Mouse (Mus musculus) cerebellum, adult 9-11 months (tissue): ENCODE measurements around the gene Stard10.

Source experiments
- DNase-seq: peaks from one replicate; pipeline ENCODE4 v3.0.0; 2022

Stard10 gene

DNA sequence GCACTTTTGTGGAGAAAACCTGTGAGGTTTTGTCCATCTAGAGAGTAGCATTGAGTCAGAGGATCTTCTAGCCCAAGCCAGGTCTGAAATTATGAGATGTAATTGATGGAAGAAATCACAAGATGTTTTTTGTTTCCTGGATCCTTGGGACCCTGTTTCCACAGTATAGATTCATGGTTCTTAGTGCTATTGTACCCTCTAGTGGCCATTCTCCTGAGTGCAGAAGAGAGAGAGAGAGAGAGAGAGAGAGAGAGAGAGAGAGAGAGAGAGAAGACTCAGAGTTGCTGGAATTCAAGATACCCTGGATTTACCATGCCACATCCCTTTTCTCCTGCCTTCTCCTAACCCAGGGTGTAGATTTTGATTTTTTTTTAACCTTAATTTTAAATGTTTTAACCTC is 57.3 kb downstream of the Stard10 start:
- peak; percentile 52 for DNase-seq

GRCm38 (mm10) chr7:101376701-101377340 is 59.9 kb downstream of the Stard10 start:
- DNase-seq = no peak

DNA sequence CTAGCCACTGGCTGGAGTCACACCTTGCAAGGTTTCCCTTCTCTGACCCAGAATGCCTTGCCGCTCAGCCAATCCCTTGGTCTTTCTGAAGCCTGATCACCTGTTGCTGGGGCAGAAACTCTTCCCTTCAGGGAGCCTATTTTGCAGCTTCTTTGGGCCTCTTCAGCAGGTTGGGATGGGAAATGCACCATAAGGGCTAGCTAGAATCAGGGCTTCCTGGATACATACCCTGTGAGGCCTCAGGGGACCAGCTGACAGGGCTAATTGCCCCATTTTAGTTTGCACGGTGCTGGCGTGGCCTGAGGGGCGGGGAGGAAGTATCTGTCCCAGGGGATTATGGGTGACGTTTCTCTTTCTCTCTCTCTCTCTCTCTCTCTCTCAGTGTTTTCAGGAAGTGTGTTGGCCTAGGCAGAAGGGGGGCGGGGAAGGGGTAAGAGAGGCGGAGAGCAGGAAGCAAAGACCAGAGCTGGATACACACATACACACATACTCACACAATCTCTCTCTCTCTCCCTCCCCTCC is 60.9 kb downstream of the Stard10 start:
- DNase-seq = no peak

DNA sequence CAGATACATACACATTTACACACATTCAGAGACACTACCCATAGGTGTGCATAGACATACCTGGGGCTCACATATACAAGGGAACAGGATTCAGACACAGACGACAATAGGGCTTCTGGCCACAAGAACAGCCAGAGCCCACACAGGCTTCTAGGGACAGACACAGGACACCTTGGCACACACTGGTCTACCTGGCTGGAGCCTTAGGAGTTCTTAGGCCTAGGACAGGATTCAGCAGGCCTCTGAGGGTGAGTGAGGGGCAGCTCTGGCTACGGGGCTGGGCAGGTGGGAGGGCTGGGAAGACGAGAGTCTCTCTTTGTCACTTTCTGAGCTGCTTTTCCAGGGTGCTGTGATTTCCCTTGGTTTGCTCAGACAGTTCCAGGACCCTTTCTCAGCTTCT is 61.4 kb downstream of the Stard10 start:
- DNase-seq = no peak

DNA sequence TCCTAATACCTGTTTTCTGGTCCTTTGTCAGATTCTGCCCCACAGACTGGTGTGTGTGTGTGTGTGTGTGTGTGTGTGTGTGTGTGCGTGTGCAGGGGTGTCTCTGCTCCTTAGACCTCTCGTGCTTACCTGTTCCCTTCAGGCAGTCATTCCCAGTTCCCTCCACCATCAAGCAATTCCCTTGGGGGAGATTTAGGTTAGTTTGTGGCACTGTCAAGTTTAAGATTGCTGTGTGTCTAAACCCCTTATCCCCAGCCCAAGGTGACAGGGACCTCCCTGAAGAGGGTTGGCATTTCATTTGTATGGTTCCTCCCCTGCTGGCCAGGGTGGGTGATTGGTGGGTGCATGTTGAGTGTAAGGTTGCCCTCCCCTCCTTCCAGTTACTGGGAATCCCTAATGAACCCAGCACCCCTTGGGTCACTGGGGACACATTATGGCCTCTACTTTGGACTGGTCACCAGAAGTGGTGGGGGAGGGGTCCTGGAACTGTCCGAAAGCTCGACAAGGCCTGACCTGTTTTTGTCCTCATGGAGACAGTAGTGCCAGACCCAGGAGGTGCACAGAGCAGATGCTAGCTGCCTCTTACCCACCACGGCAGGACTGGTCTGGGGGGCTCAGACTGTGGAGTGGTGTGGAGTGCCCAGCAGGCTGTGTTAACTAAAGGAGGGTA is 62.0 kb downstream of the Stard10 start:
- DNase-seq = no peak

- DNase-seq = no peak
These were observed 62.8 kb downstream of the Stard10 start for GRCm38 (mm10) chr7:101379732-101380131.

DNA sequence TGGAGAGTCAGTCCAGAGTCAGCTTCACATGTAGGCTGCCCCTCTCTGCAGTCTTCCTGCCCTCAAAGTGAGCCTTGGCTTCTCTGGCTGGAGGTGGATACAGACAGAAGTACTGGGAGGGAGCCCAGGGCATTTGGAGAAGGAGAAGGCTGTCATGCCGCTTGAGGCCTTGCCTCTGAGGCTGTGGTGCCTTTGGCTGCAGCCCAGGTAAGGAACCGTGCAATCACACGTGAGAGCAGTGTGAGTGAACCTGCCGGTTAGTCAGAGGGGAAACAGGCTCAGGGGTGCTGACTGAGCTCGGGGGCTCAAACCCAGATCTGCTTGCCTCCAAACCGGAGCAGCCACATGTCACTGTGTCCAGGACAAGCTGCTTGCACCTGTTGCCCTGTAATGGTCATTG is 64.6 kb downstream of the Stard10 start:
- DNase-seq = no peak

DNA sequence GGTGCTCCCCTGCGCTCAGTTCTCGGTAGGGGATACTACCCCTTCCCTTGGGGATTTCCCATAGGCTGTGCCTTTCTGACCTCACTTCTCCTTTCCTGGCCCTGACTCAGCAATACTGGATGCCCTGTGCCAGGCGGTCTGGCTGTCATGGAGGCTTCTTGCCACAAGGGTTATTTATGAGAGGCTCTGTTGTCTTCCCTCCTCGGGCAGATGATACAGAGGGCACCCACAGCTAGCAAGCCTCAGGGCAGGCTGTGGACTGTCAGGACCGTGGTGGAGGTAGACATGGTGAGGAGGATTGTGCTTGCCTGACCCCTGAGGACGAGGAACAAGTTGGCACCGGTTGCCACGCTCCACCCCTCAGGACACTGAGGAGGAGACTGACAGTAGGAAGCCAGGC is 65.5 kb downstream of the Stard10 start:
- DNase-seq = no peak

DNA sequence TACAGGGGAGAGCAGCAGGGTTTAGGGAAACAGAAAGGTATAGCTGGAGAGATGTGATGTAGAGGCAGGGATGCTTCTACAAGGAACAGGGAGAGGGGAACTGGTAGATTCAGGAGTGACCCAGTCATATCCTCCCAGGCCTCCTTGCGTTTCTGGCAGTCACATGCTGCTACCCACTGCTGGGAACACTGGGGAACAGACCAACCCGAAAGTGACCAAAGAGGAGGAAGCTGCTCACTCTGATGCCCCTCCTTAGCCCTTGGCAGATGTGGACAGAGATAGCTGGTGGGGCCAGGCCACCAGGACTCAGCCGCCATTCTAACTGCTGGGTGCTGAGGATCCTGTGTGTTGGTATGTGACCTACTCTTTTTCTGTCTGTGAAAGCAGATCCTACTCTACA is 66.9 kb downstream of the Stard10 start:
- DNase-seq = no peak

DNA sequence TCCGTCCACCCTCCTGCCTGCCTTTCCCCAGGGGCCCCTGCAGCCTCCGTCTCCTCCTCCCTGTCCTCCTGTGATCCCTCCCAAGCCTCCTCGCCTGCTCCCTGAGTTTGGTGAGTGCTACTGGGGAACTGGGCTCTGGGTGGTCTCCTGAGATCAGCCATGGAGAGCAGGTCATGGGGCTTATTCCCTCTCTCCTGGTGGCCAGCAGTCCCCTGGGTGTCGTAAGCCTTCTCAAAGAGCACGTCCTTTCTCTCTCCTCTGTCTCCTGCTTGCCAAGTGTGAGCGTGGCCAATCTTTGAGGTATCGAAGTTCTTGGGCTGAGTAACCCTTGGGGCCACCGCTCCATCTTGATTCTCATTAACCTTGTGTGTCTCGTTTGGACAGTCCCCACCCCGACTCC is 68.0 kb downstream of the Stard10 start:
- no peak for DNase-seq

DNA sequence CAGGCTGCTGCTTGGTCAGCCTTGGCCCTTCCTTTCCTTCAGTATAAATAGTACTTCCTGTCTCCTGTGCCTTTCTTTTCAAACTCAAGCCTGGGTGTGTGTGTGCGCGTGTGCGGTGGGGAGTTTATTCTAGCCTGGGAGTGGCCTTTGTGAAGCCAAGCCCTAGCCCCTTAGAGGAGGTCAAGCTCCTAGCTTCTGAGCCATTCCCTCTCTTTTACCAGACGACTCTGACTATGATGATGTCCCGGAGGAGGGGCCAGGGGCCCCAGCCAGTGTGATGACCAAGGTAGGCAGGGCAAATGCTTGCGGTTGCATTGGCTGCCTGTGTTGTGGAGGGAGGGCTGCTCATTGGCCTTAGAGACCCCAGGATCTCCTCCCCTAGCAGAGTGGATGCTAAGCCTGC is 68.4 kb downstream of the Stard10 start:
- DNase-seq = no peak

DNA sequence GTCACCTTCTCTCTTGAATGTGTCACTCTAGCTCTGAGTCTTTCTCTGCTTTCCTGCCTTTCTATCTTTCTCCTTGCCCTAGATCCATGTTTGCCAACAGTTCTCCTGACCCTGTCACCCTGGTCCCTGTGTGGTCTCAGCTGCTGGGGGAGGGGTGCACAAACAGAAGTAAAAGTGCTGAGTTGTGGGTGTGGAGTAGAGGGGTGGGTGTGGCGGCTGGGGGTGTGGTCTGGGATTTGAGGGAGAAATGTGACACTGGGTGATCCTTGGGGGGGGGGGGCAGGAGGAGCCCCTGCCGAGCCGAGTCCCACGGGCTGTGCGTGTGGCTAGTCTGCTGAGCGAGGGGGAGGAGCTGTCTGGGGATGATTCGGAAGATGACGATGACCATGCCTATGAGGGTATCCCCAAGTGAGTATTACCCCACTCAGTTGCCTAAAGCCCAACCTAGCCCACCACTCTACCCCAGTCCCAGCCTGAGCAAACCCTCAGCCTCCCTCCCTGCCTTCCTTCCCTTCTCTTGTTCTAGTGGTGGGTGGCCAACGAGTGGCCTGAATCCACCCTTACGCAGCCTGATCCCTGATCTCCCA is 69.1 kb downstream of the Stard10 start:
- no peak for DNase-seq

DNA sequence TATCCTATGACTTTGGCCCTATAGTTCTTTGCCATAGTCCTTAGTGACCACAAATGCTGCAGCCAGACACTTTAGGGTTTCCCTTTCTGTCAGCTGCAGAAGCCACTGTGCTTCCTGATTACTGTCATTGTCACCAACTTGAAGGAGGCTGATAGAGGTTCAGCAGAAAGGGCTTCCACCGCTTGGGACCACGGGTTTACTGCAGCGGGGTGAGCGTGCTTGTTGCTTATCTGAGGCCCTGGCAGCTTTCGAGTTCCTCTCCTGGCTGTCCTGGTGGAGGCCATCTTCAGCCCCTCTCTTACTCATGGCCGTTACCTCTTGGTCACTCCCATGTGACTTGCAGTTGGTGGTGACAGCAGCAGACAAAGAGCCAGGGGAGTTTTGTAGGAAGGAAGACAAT is 72.4 kb downstream of the Stard10 start:
- DNase-seq = no peak

DNA sequence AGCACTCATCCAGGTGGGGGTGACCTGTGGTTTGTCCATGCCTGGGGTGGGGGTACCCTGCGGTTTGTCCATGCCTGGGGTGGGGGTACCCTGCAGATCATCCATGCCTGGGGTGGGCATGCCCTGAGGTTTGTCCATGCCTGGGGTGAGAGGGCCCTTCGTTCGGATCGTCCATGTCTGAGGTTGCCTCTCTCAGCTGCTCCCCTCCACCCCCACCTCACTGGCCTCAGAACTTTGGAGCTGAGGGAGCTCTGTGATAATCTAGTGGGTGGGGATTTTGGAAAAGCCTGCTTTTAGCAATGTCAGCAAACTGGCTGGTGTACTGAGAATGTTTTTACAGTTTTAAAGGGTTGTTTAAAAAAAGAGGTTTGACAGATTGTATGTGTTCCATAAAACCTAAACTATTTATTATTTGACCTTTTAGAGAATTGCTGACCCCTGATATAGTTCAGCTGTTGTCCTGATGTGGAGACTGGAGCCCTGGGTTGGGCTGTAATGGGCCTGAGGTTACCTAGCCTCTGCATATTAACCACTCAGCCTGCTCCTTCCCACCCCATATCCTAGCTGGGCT is 75.1 kb downstream of the Stard10 start:
- no peak for DNase-seq

GRCm38 (mm10) chr7:101393015-101393414 is 76.1 kb downstream of the Stard10 start:
- DNase-seq = no peak

- no peak for DNase-seq
These were observed 77.0 kb downstream of the Stard10 start for GRCm38 (mm10) chr7:101393694-101394504.

DNA sequence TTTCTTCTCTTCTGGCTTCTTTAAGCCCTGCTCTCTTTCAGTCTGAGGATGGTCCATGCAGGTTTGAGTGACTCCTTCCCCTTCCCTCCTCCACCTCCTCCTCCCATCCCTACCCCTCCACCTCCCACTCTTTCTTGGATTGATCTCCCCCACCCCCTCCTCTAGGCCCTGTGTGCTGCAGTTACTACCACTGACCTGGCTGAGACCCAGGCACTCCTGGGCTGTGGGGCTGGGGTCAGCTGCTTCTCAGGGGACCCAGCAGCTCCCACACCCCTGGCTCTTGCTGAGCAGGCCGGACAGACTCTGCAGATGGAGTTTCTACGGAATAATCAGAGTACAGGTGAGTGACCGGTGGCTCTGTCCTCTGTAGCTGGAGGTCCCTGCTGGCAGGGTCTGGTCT is 77.7 kb downstream of the Stard10 start:
- no peak for DNase-seq

DNA sequence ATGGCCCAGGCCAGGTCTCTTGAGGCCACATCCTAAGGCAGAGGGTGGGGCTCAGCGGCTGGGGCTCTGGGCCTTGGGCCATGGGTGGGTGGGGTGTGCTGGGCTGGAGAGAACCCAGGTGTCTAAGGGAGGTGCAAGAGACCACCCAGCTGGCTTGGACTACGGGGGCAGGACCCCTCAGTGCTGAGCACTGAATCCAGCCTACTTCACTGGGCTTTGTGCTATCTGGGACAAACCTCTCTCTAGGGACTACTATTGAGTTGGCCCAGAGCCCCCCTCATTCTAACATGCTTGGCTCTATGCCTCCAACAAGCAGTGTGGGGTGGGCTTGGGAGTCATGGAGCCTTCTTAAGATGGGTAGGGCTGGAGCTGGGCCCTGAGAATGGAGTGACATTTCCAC is 78.6 kb downstream of the Stard10 start:
- DNase-seq = no peak
